Mouse (Mus musculus): Measurements from ENCODE around the gene Ablim1. TPM values are rescaled to one million over a fixed set of nuclear protein-coding genes. Genes with fewer than 3 reads are reported as not detected.
A peak's percentile ranks its signal among the peaks of the same experiment; 100 is the strongest.

Gene Ablim1
- polyA plus RNA-seq, 1 experiment from 2014 or later: 37.9 TPM

DNA sequence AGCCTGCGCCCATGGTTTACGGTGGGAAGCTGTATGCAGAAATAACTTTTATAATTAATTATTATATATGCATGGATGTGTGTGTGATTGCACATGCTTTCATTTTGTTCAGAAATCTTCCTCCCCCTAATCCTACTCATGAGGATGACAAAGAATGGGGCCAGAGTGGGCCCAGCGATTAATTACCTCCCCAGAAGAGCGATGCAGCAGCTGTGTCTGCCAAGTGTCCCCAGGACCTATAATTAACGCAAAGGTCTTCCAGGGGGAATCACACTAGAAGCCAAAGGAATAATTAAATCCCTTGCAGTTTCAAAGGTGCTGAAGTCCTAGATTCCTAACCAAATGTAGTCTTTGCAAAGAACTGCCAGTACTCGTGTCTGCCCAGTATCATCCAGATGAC is 44.9 kb downstream of the Ablim1 start:
- H3K36me3 ChIP-seq: no peaks in the 10 kb centered on the region
- WGBS: 53% methylated on average over 6 of the region's 6 CpGs
- H3K9ac ChIP-seq: no peak overlapping the region
- peaks cover 51% of the 10 kb centered on the region for H3K4me1 ChIP-seq (replicated peaks)
- H3K27me3 ChIP-seq: peaks cover 7% of the 10 kb centered on the region; the same call in 1 of the 2 replicates
- H3K27ac ChIP-seq: no peak overlapping the region
- H3K9me3 ChIP-seq: no peaks in the 10 kb centered on the region
- H3K4me3 ChIP-seq: no peak overlapping the region
- H3K4me2 ChIP-seq: no peak overlapping the region
- ATAC-seq (ENCODE audit: low FRiP score): no peak

- Histone ChIP-seq H3K27me3 (no peaks in the 10 kb centered on the region), H3K4me1 (replicated peaks) (peaks cover 30% of the 10 kb centered on the region), H3K36me3 (no peaks in the 10 kb centered on the region), H3K4me2 (no peak overlapping the region), H3K4me3 (no peak overlapping the region), H3K27ac (no peak overlapping the region), H3K9ac (no peak overlapping the region), H3K9me3 (no peaks in the 10 kb centered on the region)
- no peak for ATAC-seq (ENCODE audit: low FRiP score)
- WGBS: 68% methylated on average over 5 of the region's 5 CpGs
Observed at GRCm38 (mm10) chr19:57267531-57267930, 47.2 kb downstream of the Ablim1 start.

- Histone ChIP-seq H3K4me2 (no peak overlapping the region), H3K4me3 (no peak overlapping the region), H3K9me3 (no peaks in the 10 kb centered on the region), H3K9ac (no peak overlapping the region), H3K27me3 (no peaks in the 10 kb centered on the region), H3K36me3 (no peaks in the 10 kb centered on the region), H3K4me1 (replicated peaks) (peaks cover 23% of the 10 kb centered on the region), H3K27ac (no peak overlapping the region)
- no peak for ATAC-seq (ENCODE audit: low FRiP score)
- WGBS: 89% methylated on average over 10 of the region's 10 CpGs
Observed at GRCm38 (mm10) chr19:57266374-57267085, 48.2 kb downstream of the Ablim1 start.

DNA sequence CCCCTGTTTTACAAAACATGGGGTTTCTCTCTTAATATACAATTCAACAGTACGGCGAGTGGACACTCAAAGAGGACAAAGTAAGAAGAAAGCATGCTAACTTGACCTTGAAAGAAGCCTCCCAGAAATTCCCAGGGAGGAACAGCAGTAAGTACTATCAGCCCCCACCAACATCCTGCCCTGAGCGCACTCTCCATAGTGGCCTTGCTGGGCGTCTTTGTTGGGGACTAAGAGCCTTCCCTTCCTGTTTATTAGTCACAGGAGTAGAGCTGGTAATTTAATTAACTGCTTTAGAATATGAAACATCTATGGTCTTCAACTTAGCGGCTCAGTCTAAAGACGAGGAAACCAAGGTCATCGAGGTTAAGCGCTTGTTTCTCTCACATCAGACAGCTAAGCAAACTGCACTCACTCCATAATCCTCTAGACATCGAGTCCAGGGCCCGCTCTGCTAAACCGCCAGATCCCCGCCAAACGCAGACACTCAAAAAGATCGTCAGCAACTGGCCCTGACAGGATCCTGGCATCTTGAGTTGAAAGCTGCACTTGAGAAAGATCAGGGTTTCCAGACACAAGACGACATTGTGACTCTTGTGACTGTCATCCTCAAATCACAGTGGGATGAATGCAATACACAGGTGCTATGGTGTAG is 50.3 kb downstream of the Ablim1 start:
- Histone ChIP-seq H3K27ac (no peak overlapping the region), H3K4me3 (no peak overlapping the region), H3K4me2 (no peak overlapping the region), H3K27me3 (no peaks in the 10 kb centered on the region), H3K9ac (no peak overlapping the region), H3K4me1 (replicated peaks) (peaks cover 8% of the 10 kb centered on the region), H3K36me3 (no peaks in the 10 kb centered on the region), H3K9me3 (no peaks in the 10 kb centered on the region)
- ATAC-seq (ENCODE audit: low FRiP score): no peak
- 64% methylated on average over 15 of the region's 15 CpGs for WGBS

GRCm38 (mm10) chr19:57257801-57258200 is 56.9 kb downstream of the Ablim1 start:
- WGBS: 89% methylated on average over 12 of the region's 12 CpGs
- no peaks in the 10 kb centered on the region for H3K36me3 ChIP-seq
- ATAC-seq (ENCODE audit: low FRiP score): no peak

DNA sequence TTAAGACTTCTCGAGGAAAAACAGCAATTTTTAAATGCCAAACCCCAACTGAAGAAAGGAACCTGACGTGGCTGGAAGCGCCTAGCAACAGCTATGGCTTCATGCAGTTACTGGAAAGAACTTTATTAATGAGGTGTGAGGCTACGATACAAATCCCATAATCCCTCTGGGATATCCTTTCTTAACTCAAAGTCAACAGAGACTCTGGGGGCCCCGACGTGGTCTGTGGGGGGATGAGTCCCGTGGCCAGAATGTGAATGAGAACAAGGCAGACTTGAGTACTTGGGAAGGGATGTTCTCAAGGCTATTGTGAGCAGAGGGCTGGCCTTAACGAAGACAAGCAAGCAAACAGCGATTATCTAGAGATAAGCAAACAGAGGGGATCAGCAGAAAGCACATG is 58.1 kb downstream of the Ablim1 start:
- no peak for ATAC-seq (ENCODE audit: low FRiP score)
- Histone ChIP-seq H3K27me3 (no peaks in the 10 kb centered on the region), H3K27ac (no peak overlapping the region), H3K4me1 (replicated peaks) (0 out of 2 replicates have a peak, but pooled peaks cover 3% of the 10 kb centered on the region), H3K9ac (no peak overlapping the region), H3K9me3 (no peaks in the 10 kb centered on the region), H3K36me3 (no peaks in the 10 kb centered on the region), H3K4me2 (no peak overlapping the region), H3K4me3 (no peak overlapping the region)
- WGBS: 52% methylated on average over 9 of the region's 9 CpGs

More at GRCm38 (mm10) chr19:57257801-57258200, 56.9 kb downstream of the Ablim1 start:
- Histone ChIP-seq H3K9me3 (no peaks in the 10 kb centered on the region), H3K4me3 (no peak overlapping the region), H3K4me2 (no peak overlapping the region), H3K27ac (no peak overlapping the region), H3K9ac (no peak overlapping the region), H3K27me3 (no peaks in the 10 kb centered on the region), H3K4me1 (replicated peaks) (0 out of 2 replicates have a peak, but pooled peaks cover 3% of the 10 kb centered on the region)

DNA sequence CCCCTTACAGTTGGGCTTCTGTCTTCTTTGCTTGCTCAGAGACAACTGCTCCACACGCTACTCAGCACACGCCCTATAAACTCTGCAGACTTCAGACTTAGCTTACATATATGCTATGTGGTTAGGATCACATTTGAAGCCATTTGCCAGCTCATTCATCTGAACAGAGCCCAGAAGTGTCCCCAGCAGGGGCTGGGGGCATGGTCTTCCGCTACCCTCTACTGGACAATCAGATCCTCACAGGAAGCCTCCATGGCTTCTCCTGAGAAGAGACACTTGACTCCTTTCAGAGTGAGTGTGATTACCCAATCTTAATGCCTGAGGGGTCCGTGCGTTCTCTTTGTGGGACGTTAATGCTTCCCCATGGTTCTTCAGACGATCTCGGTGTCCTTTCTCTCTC is 59.6 kb downstream of the Ablim1 start:
- Histone ChIP-seq H3K4me1 (replicated peaks) (0 out of 2 replicates have a peak, but pooled peaks cover 3% of the 10 kb centered on the region), H3K36me3 (no peaks in the 10 kb centered on the region), H3K27ac (no peak overlapping the region), H3K4me3 (no peak overlapping the region), H3K9me3 (no peaks in the 10 kb centered on the region), H3K9ac (no peak overlapping the region), H3K4me2 (no peak overlapping the region), H3K27me3 (no peaks in the 10 kb centered on the region)
- no peak for ATAC-seq (ENCODE audit: low FRiP score)
- 76% methylated on average over 8 of the region's 8 CpGs for WGBS

- no peak overlapping the region for H3K4me2 ChIP-seq
- no peaks in the 10 kb centered on the region for H3K9me3 ChIP-seq
- no peak overlapping the region for H3K4me3 ChIP-seq
- no peak overlapping the region for H3K9ac ChIP-seq
- no peaks in the 10 kb centered on the region for H3K27me3 ChIP-seq
- 84% methylated on average over 9 of the region's 9 CpGs for WGBS
- H3K4me1 ChIP-seq (replicated peaks): 0 out of 2 replicates have a peak, but pooled peaks cover 3% of the 10 kb centered on the region
- no peaks in the 10 kb centered on the region for H3K36me3 ChIP-seq
- ATAC-seq (ENCODE audit: low FRiP score): no peak
- no peak overlapping the region for H3K27ac ChIP-seq
Observed at GRCm38 (mm10) chr19:57252692-57253448, 61.8 kb downstream of the Ablim1 start.

DNA sequence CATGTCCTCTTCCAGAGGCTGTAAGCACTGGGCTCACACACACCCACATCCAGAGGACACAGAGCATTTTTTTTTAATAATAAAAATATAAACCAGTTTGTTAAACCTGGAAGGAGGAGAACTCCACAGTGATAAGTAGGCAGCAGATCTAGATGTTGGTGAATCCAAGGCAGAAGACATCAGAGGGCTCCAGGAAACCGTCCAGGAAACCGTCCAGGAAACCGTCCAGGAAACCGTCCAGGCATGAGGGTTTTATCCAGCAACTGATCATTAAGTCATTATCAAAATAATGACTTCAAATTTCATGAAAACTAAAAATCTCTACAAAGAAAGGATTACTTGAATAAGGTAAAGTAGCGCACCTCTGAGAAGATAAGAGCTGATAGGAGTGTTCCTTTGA is 65.9 kb downstream of the Ablim1 start:
- WGBS: 91% methylated on average over 5 of the region's 5 CpGs
- Histone ChIP-seq H3K4me2 (no peak overlapping the region), H3K27me3 (no peaks in the 10 kb centered on the region), H3K36me3 (no peaks in the 10 kb centered on the region), H3K27ac (no peak overlapping the region), H3K4me3 (no peak overlapping the region), H3K9ac (no peak overlapping the region), H3K4me1 (replicated peaks) (peaks cover 3% of the 10 kb centered on the region; the same call in 1 of the 2 replicates), H3K9me3 (no peaks in the 10 kb centered on the region)
- ATAC-seq (ENCODE audit: low FRiP score): no peak

DNA sequence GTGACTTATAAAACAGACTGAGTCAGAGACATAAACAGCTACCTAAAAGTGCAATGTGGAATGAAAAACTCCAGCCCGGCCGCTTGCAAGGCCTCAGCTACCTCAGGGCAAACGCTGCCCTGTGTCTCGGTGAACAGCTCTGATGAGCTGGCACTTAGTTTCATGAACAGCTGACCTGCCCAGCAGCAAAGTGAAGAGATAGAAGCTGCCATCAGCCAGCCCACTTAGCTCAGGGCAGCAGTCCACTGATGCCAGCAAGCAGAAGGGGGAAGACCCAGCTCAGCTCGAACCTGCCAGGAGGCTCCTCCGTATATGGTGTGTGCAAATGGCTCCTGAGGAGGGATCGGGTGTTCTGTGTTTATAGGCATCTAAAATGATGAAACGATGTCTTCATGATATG is 67.5 kb downstream of the Ablim1 start:
- H3K4me3 ChIP-seq: no peak overlapping the region
- H3K4me2 ChIP-seq: no peak overlapping the region
- H3K9me3 ChIP-seq: no peaks in the 10 kb centered on the region
- ATAC-seq (ENCODE audit: low FRiP score): no peak
- H3K27me3 ChIP-seq: no peaks in the 10 kb centered on the region
- peaks cover 7% of the 10 kb centered on the region for H3K4me1 ChIP-seq (replicated peaks)
- H3K36me3 ChIP-seq: no peaks in the 10 kb centered on the region
- H3K9ac ChIP-seq: no peak overlapping the region
- WGBS: 75% methylated on average over 8 of the region's 8 CpGs
- peak overlapping the region; percentile 44; the same call in 1 of the 2 replicates for H3K27ac ChIP-seq

DNA sequence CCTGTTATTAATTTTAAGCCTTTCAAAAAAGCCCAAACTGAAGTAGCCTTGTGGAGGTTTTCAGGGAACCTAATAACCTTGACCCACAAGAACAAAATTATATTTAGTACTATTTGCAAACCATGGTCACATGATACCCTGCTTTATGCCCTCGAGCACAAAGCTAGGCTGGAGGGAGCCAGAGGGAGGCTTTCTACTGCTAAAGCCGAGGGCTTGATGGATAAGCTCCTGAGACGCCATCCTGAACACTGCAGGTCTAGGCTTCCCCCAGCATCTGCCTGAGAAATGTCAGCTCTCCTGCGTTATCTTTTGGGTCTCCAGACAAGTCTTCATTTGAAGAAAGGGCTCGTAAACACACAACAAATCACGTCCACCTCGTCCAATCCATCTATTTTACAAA is 70.4 kb downstream of the Ablim1 start:
- no peaks in the 10 kb centered on the region for H3K36me3 ChIP-seq
- no peak overlapping the region for H3K27ac ChIP-seq
- no peak for ATAC-seq (ENCODE audit: low FRiP score)
- peaks cover 25% of the 10 kb centered on the region for H3K4me1 ChIP-seq (replicated peaks)
- H3K9ac ChIP-seq: no peak overlapping the region
- no peak overlapping the region for H3K4me2 ChIP-seq
- WGBS: 75% methylated on average over 7 of the region's 7 CpGs
- no peaks in the 10 kb centered on the region for H3K9me3 ChIP-seq
- H3K27me3 ChIP-seq: no peaks in the 10 kb centered on the region
- H3K4me3 ChIP-seq: no peak overlapping the region

- no peak for ATAC-seq (ENCODE audit: low FRiP score)
- no peak overlapping the region for H3K27ac ChIP-seq
- no peaks in the 10 kb centered on the region for H3K27me3 ChIP-seq
- no peak overlapping the region for H3K4me2 ChIP-seq
- peaks cover 30% of the 10 kb centered on the region for H3K4me1 ChIP-seq (replicated peaks)
- H3K36me3 ChIP-seq: no peaks in the 10 kb centered on the region
- H3K4me3 ChIP-seq: no peak overlapping the region
- H3K9ac ChIP-seq: no peak overlapping the region
- 81% methylated on average over 8 of the region's 8 CpGs for WGBS
- no peaks in the 10 kb centered on the region for H3K9me3 ChIP-seq
Observed at GRCm38 (mm10) chr19:57243606-57244005, 71.1 kb downstream of the Ablim1 start.

Data from hindbrain, embryonic 13.5 days (tissue).